ENCODE assay signal across 8 mouse cellular contexts in genomic region chr19:4099056-4099455, GRCm38 (mm10). TPM values are rescaled to one million over a fixed set of nuclear protein-coding genes. Genes with fewer than 3 reads are reported as not detected.
DNase-seq lines count a peak whose midpoint lies in the region; ATAC-seq and TF ChIP-seq lines count a peak whose summit lies in the region.

No protein-coding gene starts in this region.

- TF ChIP-seq EP300 in liver, embryonic 14.5 days (IDR thresholded peaks at IDR 0.05; ENCODE audit: low read depth): no peak

- H3K9ac ChIP-seq in forebrain, embryonic 11.5 days (ENCODE audit: low read length): no peak overlapping the region
- peak overlapping the region; percentile 78 for H3K9ac ChIP-seq in heart, embryonic 16.5 days (ENCODE audit: low read length)
- peak overlapping the region; percentile 60 for H3K9ac ChIP-seq in liver, embryonic 14.5 days (replicated peaks)
- no peak overlapping the region for H3K9ac ChIP-seq in stomach, embryonic 15.5 days

- no peak overlapping the region for H3K27ac ChIP-seq in forebrain, embryonic 11.5 days (ENCODE audit: low read depth, low read length)
- peak overlapping the region; percentile 49 for H3K27ac ChIP-seq in heart, embryonic 16.5 days (ENCODE audit: low read length)
- H3K27ac ChIP-seq in liver, embryonic 14.5 days: peak overlapping the region; percentile 46
- H3K27ac ChIP-seq in stomach, embryonic 15.5 days: peak overlapping the region; percentile 78

- no peaks in the 10 kb centered on the region for H3K9me3 ChIP-seq in forebrain, embryonic 11.5 days (ENCODE audit: control insufficient read depth, low read length)
- H3K9me3 ChIP-seq in heart, embryonic 16.5 days (replicated peaks; ENCODE audit: control insufficient read depth, low read length): no peaks in the 10 kb centered on the region
- no peaks in the 10 kb centered on the region for H3K9me3 ChIP-seq in liver, embryonic 14.5 days (ENCODE audit: control insufficient read depth, low read length)
- no peaks in the 10 kb centered on the region for H3K9me3 ChIP-seq in stomach, embryonic 15.5 days

- no peaks in the 10 kb centered on the region for H3K36me3 ChIP-seq in forebrain, embryonic 11.5 days (ENCODE audit: control insufficient read depth, insufficient read depth, low read length)
- H3K36me3 ChIP-seq in heart, embryonic 16.5 days (ENCODE audit: control insufficient read depth, insufficient read depth): peaks cover 2% of the 10 kb centered on the region; the same call in 1 of the 2 replicates
- H3K36me3 ChIP-seq in liver, embryonic 14.5 days (replicated peaks; ENCODE audit: control insufficient read depth, insufficient read depth, low read depth): no peaks in the 10 kb centered on the region
- H3K36me3 ChIP-seq in stomach, embryonic 15.5 days: no peaks in the 10 kb centered on the region; the same call in 1 of the 2 replicates

- H3K4me3 ChIP-seq in forebrain, embryonic 11.5 days (ENCODE audit: low read depth, low read length): no peak overlapping the region
- peak overlapping the region; percentile 71 for H3K4me3 ChIP-seq in heart, embryonic 16.5 days (ENCODE audit: low read length)
- no peak overlapping the region for H3K4me3 ChIP-seq in liver, embryonic 14.5 days (ENCODE audit: insufficient read depth in 1 of 2, low read depth in 2 of 2, low read length in 2 of 2)
- peak overlapping the region; percentile 48; the same call in 1 of the 2 replicates for H3K4me3 ChIP-seq in stomach, embryonic 15.5 days (replicated peaks)

- TF ChIP-seq CTCF in liver, embryonic 14.5 days (IDR thresholded peaks at IDR 0.05; ENCODE audit: low read depth): peak; percentile 100

- DNase-seq in c-Kit-negative CD71-positive TER-119-positive erythroid progenitor cells, embryonic 14.5 days (ENCODE audit: low read depth, low spot score): peak; percentile 85
- peak; percentile 92 for DNase-seq in forebrain, embryonic 11.5 days (ENCODE audit: low spot score)
- peak; percentile 95 to 97 for DNase-seq in kidney, postnatal 25 days
- DNase-seq in liver, embryonic 14.5 days (ENCODE audit: low read depth in 3 of 3, low spot score in 3 of 3): peak; percentile 82 to 86 (median 86)
- DNase-seq in neural tube, embryonic 10.5 days (ENCODE audit: extremely low spot score, low spot score): peak; percentile 89

- peaks cover 24% of the 10 kb centered on the region for H3K4me1 ChIP-seq in forebrain, embryonic 11.5 days (replicated peaks; ENCODE audit: control insufficient read depth, insufficient read depth, low read length)
- peaks cover 32% of the 10 kb centered on the region for H3K4me1 ChIP-seq in heart, embryonic 16.5 days (ENCODE audit: control insufficient read depth, insufficient read depth, low read length)
- peaks cover 24 to 29% of the 10 kb centered on the region in 2 experiments for H3K4me1 ChIP-seq in liver, embryonic 14.5 days (replicated peaks; ENCODE audit: control insufficient read depth in 2 of 2, insufficient read depth in 2 of 2, low read length in 1 of 2)
- peaks cover 35% of the 10 kb centered on the region for H3K4me1 ChIP-seq in stomach, embryonic 15.5 days

- H3K27me3 ChIP-seq in forebrain, embryonic 11.5 days (ENCODE audit: control insufficient read depth, insufficient read depth, low read length): peaks cover 9% of the 10 kb centered on the region; the same call in 1 of the 2 replicates
- H3K27me3 ChIP-seq in heart, embryonic 16.5 days (ENCODE audit: control insufficient read depth, insufficient read depth, low read length): peaks cover 20% of the 10 kb centered on the region; the same call in 1 of the 2 replicates
- peaks cover 28% of the 10 kb centered on the region for H3K27me3 ChIP-seq in liver, embryonic 14.5 days (ENCODE audit: control insufficient read depth, insufficient read depth, low read length)
- H3K27me3 ChIP-seq in stomach, embryonic 15.5 days (replicated peaks): peaks cover 11% of the 10 kb centered on the region; the same call in 1 of the 2 replicates

- WGBS in forebrain, embryonic 11.5 days: 11% methylated on average over 9 of the region's 9 CpGs
- 10% methylated on average over 9 of the region's 9 CpGs for WGBS in heart, embryonic 16.5 days
- 5% methylated on average over 9 of the region's 9 CpGs for WGBS in liver, embryonic 14.5 days (ENCODE audit: insufficient replicate concordance)
- 15% methylated on average over 9 of the region's 9 CpGs for WGBS in stomach, embryonic 15.5 days

- H3K4me2 ChIP-seq in forebrain, embryonic 11.5 days (ENCODE audit: low read depth, low read length, severe bottlenecking): peak overlapping the region; percentile 95; the same call in 1 of the 2 replicates
- H3K4me2 ChIP-seq in heart, embryonic 16.5 days (ENCODE audit: low read depth, low read length): peak overlapping the region; percentile 92
- peak overlapping the region; percentile 98 for H3K4me2 ChIP-seq in liver, embryonic 14.5 days (ENCODE audit: low read depth)
- peak overlapping the region; percentile 88 for H3K4me2 ChIP-seq in stomach, embryonic 15.5 days

- peak; percentile 32 for ATAC-seq in CD4-positive, CD25-positive, alpha-beta regulatory T cell, adult 4 months
- ATAC-seq in forebrain, embryonic 11.5 days (replicated peaks; ENCODE audit: low FRiP score): no peak
- peak; percentile 12; the same call in 1 of the 2 replicates for ATAC-seq in heart, embryonic 16.5 days (replicated peaks; ENCODE audit: extremely low read depth, insufficient read depth, low FRiP score)
- ATAC-seq in liver, embryonic 14.5 days (ENCODE audit: insufficient read depth): no peak
- 0 out of 2 replicates have a peak, but pooled peaks have one; percentile 1 for ATAC-seq in stomach, embryonic 15.5 days (ENCODE audit: insufficient read depth, low FRiP score, low read depth)

RNA-seq across cellular contexts. Expression of gene Pitpnm1, which starts 0.7 kb away (rescaled TPM):
- 100 to 1,000 TPM in 1 of 2 experiments, 10 to 100 TPM in 1; 98.7 to 113 TPM for polyA plus RNA-seq in CD4-positive, CD25-positive, alpha-beta regulatory T cell, adult 4 months (2017; shearing (Covaris generic))
- 13.9 and 18.0 TPM in 2 replicates for polyA plus RNA-seq in forebrain, embryonic 11.5 days (2014; fragmentation: Nextera tagmentation; extraction: Ambion mirVana)
- polyA plus RNA-seq in heart, embryonic 16.5 days (2015; fragmentation: Nextera tagmentation; extraction: Ambion mirVana): 27.7 and 29.4 TPM in 2 replicates
- polyA plus RNA-seq in liver, embryonic 14.5 days (2012; rRNA removed): 6.1 and 7.1 TPM in 2 replicates
- 3.4 TPM in 2 replicates for polyA plus RNA-seq in liver, embryonic 14.5 days (2014; fragmentation: Nextera tagmentation; extraction: Ambion mirVana)
- 12.9 and 16.2 TPM in 2 replicates for polyA plus RNA-seq in stomach, embryonic 15.5 days (2015; fragmentation: Nextera tagmentation; extraction: Ambion mirVana)

RNA-seq across cellular contexts. Expression of gene Cdk2ap2, which starts 2.1 kb away (rescaled TPM):
- 100 to 1,000 TPM; 328 to 403 TPM for polyA plus RNA-seq in CD4-positive, CD25-positive, alpha-beta regulatory T cell, adult 4 months (2017; shearing (Covaris generic))
- 73.6 and 83.9 TPM in 2 replicates for polyA plus RNA-seq in forebrain, embryonic 11.5 days (2014; fragmentation: Nextera tagmentation; extraction: Ambion mirVana)
- polyA plus RNA-seq in heart, embryonic 16.5 days (2015; fragmentation: Nextera tagmentation; extraction: Ambion mirVana): 86.0 and 86.2 TPM in 2 replicates
- polyA plus RNA-seq in liver, embryonic 14.5 days (2012; rRNA removed): 52.5 and 64.8 TPM in 2 replicates
- 99.9 and 101 TPM in 2 replicates for polyA plus RNA-seq in liver, embryonic 14.5 days (2014; fragmentation: Nextera tagmentation; extraction: Ambion mirVana)
- polyA plus RNA-seq in stomach, embryonic 15.5 days (2015; fragmentation: Nextera tagmentation; extraction: Ambion mirVana): 121 and 130 TPM in 2 replicates

RNA-seq across cellular contexts. Expression of gene Cabp2, which starts 17.7 kb away (rescaled TPM):
- polyA plus RNA-seq in CD4-positive, CD25-positive, alpha-beta regulatory T cell, adult 4 months (2017; shearing (Covaris generic)): not detected
- not detected in 2 replicates for polyA plus RNA-seq in forebrain, embryonic 11.5 days (2014; fragmentation: Nextera tagmentation; extraction: Ambion mirVana)
- polyA plus RNA-seq in heart, embryonic 16.5 days (2015; fragmentation: Nextera tagmentation; extraction: Ambion mirVana): not detected in 2 replicates
- polyA plus RNA-seq in liver, embryonic 14.5 days (2012; rRNA removed): 0.16 and 0.17 TPM in 2 replicates
- polyA plus RNA-seq in liver, embryonic 14.5 days (2014; fragmentation: Nextera tagmentation; extraction: Ambion mirVana): 0.20 and 0.44 TPM in 2 replicates
- 3.1 and 3.6 TPM in 2 replicates for polyA plus RNA-seq in stomach, embryonic 15.5 days (2015; fragmentation: Nextera tagmentation; extraction: Ambion mirVana)

RNA-seq across cellular contexts. Expression of gene Aip, which starts 26.6 kb away (rescaled TPM):
- 100 to 1,000 TPM; 179 to 208 TPM for polyA plus RNA-seq in CD4-positive, CD25-positive, alpha-beta regulatory T cell, adult 4 months (2017; shearing (Covaris generic))
- polyA plus RNA-seq in forebrain, embryonic 11.5 days (2014; fragmentation: Nextera tagmentation; extraction: Ambion mirVana): 52.3 and 59.0 TPM in 2 replicates
- 87.5 and 88.6 TPM in 2 replicates for polyA plus RNA-seq in heart, embryonic 16.5 days (2015; fragmentation: Nextera tagmentation; extraction: Ambion mirVana)
- 28.8 and 33.2 TPM in 2 replicates for polyA plus RNA-seq in liver, embryonic 14.5 days (2012; rRNA removed)
- 29.4 TPM in 2 replicates for polyA plus RNA-seq in liver, embryonic 14.5 days (2014; fragmentation: Nextera tagmentation; extraction: Ambion mirVana)
- 79.0 and 91.0 TPM in 2 replicates for polyA plus RNA-seq in stomach, embryonic 15.5 days (2015; fragmentation: Nextera tagmentation; extraction: Ambion mirVana)

RNA-seq across cellular contexts. Expression of gene Gstp3, which starts 39.7 kb away (rescaled TPM):
- 100 to 1,000 TPM; 158 to 206 TPM for polyA plus RNA-seq in CD4-positive, CD25-positive, alpha-beta regulatory T cell, adult 4 months (2017; shearing (Covaris generic))
- not detected in 2 replicates for polyA plus RNA-seq in forebrain, embryonic 11.5 days (2014; fragmentation: Nextera tagmentation; extraction: Ambion mirVana)
- 0.51 and 0.80 TPM in 2 replicates for polyA plus RNA-seq in heart, embryonic 16.5 days (2015; fragmentation: Nextera tagmentation; extraction: Ambion mirVana)
- polyA plus RNA-seq in liver, embryonic 14.5 days (2012; rRNA removed): 78.5 and 87.0 TPM in 2 replicates
- 65.7 and 69.6 TPM in 2 replicates for polyA plus RNA-seq in liver, embryonic 14.5 days (2014; fragmentation: Nextera tagmentation; extraction: Ambion mirVana)
- 3.3 and 7.1 TPM in 2 replicates for polyA plus RNA-seq in stomach, embryonic 15.5 days (2015; fragmentation: Nextera tagmentation; extraction: Ambion mirVana)

Comparison
In these comparisons a context has a peak if more than half of its experiments do, and no peak if none do; other contexts are left out.
1. ATAC-seq: peak in CD4-positive, CD25-positive, alpha-beta regulatory T cell, adult 4 months (single experiment), heart, embryonic 16.5 days (single experiment) and stomach, embryonic 15.5 days (single experiment); none in forebrain, embryonic 11.5 days (single experiment) and liver, embryonic 14.5 days (single experiment).
2. H3K4me3 ChIP-seq: peak in heart, embryonic 16.5 days (single experiment) and stomach, embryonic 15.5 days (single experiment); none in forebrain, embryonic 11.5 days (single experiment) and liver, embryonic 14.5 days (0 of 2).
3. H3K9ac ChIP-seq: peak in heart, embryonic 16.5 days (single experiment) and liver, embryonic 14.5 days (single experiment); none in forebrain, embryonic 11.5 days (single experiment) and stomach, embryonic 15.5 days (single experiment).
4. Peak in every context shown above with its lines, with median percentiles within 50 percentile points of each other: DNase-seq and H3K4me2 ChIP-seq.